Mouse (Mus musculus) spleen, adult 12 weeks (tissue): ENCODE data around the gene Abcd2.

Experiments
- DNase-seq: peaks from one replicate; pipeline ENCODE4 v3.0.0; 2022; ENCODE audit warnings: low spot score

Gene Abcd2

DNA sequence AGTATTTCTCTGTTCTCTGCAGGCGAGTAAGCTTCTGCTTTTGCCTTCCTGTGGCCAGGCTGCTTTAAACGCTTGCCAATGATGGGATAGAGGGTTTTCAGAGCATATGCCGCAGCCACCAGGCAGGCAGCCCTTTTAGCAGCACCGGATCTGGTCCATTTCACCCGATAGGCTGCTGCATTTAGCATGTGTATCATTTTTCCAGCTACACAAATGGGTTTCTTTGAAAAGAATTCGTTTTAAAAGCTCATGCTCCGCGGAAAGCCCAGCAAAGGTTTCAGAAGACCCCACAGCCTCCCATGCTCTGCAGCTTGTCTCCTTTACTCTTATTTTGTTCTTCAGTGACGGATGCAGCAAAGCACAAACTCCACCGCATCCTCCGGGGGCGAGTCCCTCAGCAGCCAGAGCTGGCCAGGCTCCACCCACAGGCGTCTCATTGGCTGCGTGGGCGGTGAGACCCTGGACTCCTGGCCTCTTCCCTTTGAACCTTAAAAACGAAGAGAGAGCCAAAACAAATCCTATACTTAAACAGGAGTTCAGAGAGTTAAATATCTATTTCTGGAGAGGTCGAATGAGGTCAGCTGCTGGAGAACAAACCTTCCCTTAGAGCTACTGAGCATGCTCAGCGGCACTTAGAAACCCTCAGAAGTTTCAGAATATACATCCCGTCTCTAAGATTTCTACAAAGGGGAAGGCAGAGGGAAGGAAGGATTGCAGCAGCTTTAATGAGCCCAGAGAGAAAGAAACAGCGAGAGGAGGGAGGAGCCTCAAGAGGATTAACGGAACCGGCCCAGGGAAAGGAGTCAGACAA lies at the start of gene Abcd2:
TSS of gene Abcd2 (minus strand) at position 388 of the 811 bp plus-strand sequence.
- DNase-seq, result no peak

DNA sequence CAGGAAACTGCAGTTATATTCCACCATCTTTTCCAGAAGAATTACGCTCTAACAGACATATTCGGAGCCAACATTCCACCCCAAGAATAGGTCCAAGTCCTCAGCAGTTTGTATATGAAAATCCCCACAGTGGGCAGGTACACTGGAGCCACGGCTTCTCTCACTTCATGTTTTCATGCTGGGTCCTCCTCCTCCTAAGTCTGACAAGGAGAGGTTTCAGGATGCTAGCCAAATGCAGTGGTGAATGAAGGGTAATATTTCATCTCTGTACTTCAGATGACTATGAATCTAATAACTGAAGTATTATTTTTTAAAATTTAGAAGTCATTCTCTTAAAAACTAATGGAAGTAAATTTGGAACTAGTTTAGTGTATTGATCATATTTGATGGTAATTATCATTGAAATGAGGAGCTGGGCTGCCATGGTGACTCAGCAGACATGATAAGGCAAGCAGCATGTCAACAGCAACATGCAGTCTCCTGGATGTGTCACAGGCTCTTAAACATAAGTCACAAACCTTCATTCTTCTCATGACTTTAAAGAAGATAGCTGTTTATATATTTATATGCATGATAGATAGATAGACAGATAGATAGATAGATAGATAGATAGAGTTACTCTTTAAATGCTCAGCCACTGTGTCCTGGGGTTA lies 49.2 kb upstream of the Abcd2 start:
- no peak for DNase-seq

DNA sequence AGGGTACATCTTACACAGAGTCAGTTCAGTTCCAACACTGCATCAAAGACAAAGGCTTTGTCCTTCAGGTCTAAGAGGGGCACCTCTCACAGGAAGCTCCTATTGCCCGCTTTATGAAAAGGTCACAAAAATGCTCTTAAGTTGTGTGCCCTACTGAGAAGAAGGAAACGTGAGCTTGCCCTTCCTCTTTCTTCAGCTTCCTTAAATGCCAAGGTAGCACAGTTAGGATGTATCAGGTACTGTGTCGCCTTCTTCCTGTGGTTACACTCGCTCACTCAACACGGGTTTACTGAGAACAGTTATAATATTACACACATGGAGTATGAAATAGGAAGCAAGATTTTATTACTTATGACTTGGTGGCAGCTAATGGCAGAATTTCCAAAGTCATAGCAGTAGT lies 45.7 kb upstream of the Abcd2 start:
- DNase-seq, result no peak

DNA sequence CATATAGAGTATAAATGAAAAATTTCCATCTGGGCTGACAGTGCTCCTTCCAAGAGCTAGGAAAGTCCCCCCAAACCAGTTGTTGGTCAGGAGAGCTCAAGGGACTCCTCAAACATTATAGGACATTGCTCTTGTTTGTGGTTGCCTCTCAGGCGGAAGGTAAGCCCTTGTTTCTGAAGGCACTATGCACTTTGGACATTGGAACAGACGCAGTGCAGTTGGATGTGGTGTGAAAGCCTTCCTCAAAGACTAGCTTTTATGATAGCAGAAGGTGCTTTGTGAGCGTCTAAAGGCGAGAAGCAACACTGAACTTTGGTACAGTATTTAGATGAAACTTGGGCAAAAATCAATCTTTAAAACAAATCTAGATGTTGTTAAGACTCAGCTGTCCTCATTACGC lies 14.9 kb upstream of the Abcd2 start:
- no peak for DNase-seq

DNA sequence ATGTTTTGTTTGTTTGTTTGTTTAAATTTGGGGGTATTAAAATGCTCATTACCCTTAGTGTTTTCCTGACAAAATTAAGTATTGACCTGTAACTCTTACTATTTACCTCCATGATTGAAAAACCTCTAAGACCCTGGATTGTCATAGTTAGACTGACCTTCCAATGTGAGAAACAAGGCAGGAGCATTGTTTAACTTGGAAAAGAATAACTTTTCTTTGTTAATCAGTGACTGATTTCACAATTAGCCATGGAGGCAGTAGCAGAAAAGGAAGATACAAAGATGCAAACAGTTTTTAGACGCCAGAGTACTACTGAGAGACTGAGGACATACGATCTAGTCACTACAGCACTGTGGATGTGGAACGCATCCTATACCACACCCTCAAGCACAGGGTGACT lies 11.9 kb upstream of the Abcd2 start:
- DNase-seq, result no peak

DNA sequence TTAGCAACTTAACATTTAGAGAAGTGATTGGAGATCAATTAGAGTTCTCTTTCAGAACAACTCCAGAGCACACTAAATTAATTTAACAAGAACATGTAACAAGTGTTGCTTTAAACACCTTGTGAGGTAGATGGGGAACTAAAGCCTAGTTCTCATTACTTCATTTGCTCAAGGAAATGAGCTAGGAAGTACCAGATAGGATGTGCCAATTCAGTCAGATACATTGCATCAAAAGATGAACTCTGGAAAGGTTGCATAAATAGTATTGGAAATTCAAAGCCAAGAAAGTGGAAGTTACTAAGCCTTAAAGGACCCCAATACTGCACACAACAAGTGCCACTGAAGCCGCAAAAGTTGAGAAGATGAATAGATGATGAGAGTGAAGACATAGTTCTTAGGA lies 10.9 kb upstream of the Abcd2 start:
- DNase-seq, result no peak

DNA sequence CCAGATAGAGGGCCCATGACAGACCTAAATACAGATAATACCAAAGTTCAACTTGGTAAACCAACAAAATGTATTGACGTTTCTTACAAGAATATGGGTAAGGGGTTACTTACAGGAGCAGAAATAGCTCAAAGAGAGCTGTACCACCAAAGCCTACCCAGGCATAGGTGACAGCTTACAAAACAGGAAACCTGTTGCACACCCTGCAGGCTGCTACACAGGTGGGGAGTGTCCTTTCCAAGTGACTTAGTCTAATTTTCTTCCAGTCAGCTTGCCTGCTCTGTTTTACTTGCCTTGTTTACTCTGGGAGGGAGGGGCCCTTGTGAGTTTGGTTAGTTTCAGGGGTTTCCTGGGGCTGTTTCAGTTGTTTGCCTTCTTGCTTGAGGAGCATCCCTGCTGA lies 9.2 kb upstream of the Abcd2 start:
- no peak for DNase-seq

DNA sequence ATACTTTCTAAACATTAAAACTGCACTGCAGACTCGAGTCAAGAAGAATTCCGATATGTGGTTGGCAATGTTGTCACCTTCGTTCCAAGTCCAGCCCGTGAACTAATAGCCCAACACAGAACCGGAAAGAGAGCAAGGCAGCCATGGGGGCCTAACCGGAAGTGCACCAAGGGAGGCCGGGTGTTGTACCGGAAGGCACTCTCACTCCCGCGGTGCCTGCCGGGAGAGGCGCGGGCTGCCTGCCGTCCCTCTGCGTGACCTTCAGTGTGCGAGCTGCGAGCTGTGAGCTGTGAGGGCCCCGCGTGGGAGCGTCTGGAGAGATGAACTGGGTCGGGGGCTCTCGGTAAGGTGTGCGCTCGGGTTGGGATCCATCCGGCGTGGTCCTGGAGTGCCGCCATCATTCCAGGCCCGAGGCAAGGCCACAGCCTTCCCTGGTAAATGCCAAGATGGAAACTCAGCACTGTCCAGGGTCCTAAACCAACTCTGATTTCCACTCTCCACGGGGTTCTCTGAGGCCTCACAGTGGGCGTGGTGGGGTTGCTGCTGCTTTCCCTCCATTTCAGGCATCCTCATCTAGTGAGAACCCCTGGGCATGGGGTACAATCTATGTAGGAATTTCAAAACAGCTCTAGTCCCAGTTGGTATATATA lies 7.8 kb upstream of the Abcd2 start, which contains the start of gene CN725425:
TSS of gene CN725425 (plus strand) at position 239 of the 650 bp plus-strand sequence.
- DNase-seq, result no peak

DNA sequence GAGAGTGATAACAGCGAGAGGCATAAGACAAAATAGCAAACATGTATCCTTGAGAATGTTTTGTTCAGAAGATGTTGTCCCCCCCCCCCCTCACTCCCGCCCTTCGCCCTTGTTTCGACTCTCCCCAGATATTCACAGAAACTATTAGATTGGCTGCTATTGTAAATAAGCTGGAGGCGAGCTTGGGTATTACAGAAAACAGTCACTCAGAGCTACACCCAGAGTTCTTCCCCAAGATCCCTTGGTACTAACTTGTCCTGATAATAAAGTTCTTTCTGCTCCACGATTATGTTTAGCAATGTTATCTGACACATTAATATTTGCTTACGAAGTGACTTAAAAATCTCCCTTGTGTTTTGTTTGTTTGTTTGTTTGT lies 612 bp upstream of the Abcd2 start:
- no peak for DNase-seq

DNA sequence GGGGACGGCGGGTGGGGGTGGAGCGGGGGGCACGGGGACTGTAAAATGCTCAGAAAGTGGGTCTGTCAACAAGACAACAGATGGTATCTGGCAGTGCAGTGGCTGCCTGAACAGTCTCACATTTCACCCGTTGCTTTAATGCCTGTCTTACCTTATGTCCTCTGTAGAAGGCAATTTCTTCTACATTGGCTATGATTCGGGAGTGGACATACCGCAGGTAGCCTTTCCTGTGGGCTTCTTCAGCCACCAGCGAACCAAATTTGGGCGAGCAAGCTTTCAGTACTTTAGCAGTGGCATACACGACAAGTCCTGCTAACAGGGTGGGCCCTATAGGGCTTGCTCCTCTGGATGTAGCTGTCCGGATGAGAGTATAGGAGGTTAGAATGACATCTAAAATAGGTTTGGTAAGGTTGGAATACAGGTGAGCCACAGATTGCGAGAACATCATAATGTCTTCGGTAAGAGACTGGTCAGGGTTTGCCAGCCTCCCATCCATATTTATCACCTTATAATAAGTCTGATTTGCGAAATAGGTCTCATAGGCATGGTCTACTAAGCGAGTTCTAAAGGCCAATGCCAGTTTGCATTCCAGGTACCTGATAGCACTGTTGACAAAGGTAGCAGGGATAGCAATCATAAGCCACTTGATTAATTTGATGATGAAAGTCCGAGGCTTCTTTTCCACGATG lies 936 bp downstream of the Abcd2 start:
- DNase-seq, result no peak

DNA sequence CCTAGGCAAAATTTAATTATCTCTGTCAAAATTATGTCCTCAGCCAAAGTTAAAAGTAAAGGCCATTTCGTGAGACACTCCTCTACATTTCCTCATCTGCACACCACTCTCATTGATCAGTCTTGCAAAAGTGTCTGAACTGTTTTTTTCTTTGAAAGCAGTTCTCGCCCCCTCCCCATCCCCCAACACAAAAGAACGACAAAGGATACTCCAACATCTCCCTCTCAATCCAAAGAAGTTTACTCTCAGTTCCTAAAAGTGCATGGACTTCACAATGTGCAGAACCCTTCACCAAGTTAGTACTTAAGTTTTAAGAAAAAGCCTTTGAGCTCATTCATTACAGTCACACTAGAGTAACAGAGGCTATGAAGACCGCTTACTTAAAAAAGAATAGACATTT lies 1.6 kb downstream of the Abcd2 start:
- no peak for DNase-seq

DNA sequence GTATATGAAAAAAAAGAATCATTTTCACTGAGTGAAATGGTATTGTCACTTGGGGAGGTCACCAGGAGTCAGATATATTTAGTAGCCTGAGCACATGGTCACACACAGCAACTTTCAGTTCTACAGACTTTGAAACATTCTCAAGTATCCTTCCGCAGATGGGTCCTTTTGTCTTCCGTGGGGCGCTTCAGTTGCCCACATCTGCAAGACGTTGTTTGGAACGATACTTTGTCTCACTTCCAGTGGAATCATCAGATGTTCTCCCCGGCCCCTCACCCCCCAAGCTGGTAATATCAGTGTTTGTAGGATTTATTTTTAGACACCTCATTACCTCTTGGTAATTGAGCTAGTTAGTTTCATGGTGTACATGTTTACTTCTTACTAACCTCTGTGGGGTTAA lies 5.2 kb downstream of the Abcd2 start:
- no peak for DNase-seq

DNA sequence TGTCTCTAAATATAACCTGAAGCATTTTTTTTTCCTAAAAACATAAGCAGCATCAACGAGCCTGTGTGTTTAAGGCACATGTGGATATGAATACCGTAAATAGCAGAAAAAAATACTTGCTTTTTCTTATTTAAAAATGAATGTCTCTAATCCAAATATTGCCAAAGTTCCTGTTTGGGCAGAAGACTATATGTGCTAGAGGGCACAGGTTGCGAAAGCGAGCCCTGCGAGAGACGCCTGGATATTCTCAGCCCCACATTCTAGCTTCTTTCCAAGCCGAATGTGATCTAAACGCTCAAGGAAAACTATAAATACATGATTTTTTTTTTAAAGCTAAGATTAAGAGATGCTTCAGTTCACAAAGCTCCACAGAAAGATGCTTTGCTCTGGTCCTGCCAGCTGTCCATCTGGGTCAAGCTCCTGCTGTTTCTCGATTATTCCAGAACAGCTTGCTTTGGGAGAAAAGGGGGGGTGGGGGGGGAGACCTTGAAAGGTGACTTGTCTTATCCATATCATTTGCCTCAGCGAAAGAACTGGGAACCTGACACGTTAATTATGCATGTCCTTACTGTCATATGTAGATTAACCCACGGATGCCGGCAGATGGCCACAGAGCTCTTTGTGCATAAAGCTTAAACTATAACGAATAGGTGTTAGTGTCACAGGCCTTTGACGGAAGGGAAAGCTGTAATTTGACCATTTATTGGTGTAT lies 11.5 kb downstream of the Abcd2 start:
- no peak for DNase-seq

DNA sequence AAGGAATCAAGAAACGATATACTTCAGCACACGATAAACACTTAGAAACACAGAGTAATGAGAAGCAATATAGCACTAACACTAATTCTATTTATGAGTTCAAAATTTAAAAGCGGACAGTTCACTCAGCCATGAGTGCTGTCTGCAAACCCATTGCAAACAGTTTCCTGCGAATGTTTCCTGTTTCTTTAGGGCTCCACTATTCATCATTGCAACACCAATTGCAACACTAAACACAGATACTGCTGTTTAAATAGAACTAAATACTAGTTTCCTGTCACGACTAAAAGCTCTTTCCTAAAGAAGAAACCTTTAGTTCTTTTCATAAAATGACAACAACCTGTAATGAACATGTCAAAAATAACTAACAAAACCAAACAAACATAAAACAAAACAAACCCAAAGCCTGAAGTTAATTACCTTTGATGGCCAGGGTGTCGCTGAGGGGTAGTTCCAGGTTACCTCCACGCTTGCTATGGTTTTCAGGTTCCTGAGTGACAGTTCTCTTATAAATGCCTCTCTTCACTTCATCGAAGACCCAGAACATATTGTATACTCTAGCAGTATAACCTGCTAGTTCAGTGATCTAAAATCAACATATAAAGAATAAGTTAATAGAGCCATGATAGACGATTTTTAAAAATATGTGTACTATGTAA lies 12.8 kb downstream of the Abcd2 start:
- no peak for DNase-seq

DNA sequence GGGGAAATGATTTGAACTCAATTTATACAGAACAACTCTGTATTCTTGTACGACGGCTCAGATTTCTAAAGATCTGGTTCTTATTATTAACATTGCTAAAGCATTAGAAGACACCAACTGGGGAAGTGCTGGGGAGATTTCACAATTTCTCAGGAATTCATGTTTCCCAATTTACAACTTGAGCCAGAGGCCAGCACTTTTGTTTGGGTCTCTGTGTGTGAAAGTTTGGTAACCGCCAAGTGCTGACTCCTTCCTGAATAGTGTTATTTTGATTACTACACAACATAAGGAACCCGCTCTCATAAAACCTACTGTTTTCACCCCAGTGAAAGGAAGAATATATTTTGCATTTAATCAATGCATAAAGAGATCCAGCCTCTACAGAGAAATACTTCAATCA lies 19.4 kb downstream of the Abcd2 start:
- DNase-seq, result no peak

DNA sequence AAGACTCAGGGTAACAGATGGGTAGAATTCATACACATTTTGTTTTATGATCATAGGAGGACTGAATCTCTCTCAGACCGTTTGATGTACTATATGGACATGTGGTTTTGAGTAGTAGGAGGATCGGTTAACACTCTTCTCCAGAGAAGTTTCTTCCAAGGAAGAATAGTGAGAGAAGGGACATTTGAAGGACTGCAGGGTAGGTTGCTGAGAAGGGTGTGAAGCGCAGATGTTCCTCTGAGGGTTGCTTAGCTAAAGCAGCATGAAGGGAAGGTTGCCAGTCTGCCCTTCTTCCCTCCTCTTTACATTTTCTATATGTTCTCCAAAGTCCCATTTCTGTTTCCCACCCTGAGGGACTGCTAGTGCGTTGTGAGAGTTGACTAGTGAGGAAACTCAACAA lies 20.3 kb downstream of the Abcd2 start:
- no peak for DNase-seq

DNA sequence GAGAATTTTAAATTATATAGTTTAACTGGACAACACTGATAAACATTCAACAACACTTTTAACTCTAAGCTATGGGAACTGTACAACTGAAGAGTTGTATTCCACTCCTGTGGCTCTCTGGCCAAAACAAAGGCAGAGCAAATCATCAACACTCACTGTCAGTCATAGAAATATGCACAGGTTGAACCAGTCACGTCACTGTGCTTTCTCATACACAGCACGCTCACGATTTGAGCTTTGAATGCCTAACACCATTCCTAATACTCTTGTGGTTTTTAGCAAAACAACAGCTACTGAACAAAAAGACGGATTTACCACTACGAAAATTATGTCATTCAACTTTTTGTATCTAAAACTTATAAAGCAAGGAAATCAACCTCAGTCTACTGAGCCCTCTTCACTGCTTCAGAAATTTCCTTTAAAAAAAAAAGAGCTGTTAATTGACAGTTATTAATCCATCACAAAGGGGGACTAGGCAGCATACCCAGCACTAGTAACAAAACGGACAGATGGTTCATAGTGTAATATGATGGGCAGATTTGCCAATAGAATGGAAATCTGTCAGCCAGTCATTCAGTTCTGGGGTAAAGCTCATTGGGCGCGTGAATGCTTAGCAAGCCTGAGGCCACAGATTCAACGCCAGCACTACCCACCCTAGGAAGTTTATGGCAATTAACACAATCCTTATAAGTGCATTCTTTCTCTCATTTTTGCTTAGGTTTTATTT lies 20.8 kb downstream of the Abcd2 start:
- no peak for DNase-seq

DNA sequence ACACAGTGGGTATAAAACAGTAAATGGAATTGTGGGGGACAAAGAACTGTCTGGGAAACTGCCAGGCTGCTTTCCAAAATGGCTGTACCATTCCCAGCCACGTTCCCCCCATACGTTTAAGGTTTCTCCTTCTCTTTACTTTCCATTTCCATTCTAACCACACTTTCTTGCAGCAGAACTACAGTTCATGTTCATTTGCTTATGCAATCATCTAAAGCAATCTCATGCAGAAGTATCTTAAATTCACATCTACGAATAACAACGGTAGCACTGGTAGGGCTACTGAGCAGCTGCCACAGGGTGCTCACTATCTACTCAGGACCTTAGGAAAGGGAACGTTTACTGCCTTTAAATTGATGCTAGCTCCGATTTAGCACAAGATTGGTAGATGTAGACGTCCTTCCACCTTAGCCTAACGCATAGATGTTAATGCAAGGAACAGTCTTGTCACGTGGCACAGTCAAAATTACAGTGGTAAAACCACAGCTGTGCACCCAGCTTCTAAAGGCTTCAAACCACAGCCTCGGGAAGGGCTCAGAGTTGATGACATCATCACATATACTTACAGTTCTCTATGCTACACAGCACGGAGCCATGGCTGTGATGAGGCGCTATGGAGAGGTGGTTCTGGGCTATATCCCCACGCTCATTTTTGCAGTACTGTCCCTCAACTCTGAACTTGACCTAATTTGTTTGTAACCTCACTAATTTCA lies 23.6 kb downstream of the Abcd2 start:
- DNase-seq, result no peak

DNA sequence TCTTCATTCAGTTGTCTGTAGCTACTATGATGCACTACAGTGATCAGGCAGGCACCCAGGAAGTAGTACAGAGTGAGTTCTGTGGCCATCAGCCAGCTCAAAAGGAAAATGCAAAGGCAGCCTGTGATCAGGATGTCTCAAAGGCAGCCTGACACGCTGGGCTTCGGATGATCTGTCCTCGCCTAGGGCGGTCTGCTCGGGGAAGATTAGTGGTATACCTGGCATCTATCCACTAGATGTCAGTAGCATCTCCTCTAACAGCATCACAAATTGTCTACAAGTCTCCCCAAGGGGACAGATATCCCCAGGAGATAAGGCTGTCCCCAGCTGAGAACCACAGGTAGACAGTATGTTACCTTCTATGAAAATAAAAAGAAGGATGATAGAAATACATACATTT lies 26.6 kb downstream of the Abcd2 start:
- no peak for DNase-seq

DNA sequence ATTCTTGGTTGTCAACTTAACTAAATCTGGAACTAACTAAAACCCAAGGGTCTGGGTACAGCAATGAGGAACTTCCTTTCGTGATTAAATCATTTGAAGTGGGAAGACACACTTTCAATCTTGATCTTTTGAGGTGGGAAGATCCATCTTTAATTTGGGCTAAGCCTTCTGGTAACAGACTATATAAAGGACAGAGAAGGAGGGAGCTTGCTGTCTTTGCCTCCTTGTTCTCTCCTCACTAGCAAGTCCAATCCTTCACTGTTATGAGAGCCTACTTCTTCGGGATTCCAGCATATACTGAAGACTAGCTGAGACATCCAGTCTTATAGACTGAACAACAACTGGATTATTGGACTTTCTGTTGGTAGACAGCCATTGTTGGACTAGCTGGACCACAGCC lies 28.1 kb downstream of the Abcd2 start:
- no peak for DNase-seq
